Mouse (Mus musculus): ENCODE measurements around the gene G6pc2.

DNA sequence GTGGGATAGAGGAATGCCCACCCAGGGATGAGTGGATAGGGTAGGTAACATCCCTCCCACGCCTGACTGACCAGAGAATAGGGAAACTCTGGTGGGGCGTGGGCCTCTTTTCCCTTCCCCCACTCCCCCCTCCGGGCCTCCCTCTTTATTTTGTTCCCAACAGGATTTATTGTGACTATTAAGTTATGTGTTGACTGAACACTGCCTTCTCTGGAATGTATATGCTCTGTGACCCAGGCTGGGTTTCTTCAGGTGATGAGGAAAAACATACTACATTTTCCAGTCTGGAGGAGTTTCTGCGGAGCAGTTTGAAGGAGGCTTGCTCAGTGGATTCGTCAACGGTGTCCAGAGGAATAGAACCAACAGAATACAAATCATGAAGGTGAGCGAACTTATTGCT lies at the start of gene G6pc2:
- no peak for TF ChIP-seq CTCF (IDR thresholded peaks at IDR 0.05; ENCODE audit: extremely low read depth, insufficient read depth, low read length)
- TF ChIP-seq POLR2A (IDR thresholded peaks at IDR 0.05; ENCODE audit: extremely low read depth, insufficient read depth, low read length) = no peak

All from cortical plate, adult 2 months (tissue).